Mouse (Mus musculus): ENCODE results near the gene Etl4. TPM values are rescaled to one million over a fixed set of nuclear protein-coding genes. Genes with fewer than 3 reads are reported as not detected.
"Not testable (repeated sequence)": the region's sequence is repeated elsewhere in the genome, so short reads cannot be mapped to it uniquely, and the experiment has no call there.

Etl4 gene
- polyA plus RNA-seq, 1 experiment from 2014 or later: 5.0 TPM

- no peak overlapping the region for H3K9ac ChIP-seq
- no peaks in the 10 kb centered on the region for H3K27me3 ChIP-seq
- H3K4me2 ChIP-seq: no peak overlapping the region
- H3K9me3 ChIP-seq: no peaks in the 10 kb centered on the region
- WGBS: 28% methylated on average over 9 of the region's 9 CpGs
- H3K4me1 ChIP-seq (replicated peaks): peaks cover 2% of the 10 kb centered on the region; the same call in 1 of the 2 replicates
- H3K27ac ChIP-seq (replicated peaks): no peak overlapping the region
- H3K4me3 ChIP-seq: no peak overlapping the region
- ATAC-seq (ENCODE audit: low FRiP score, low read depth): no peak
- H3K36me3 ChIP-seq: no peaks in the 10 kb centered on the region
These were observed 745.2 kb downstream of the Etl4 start for GRCm38 (mm10) chr2:20654598-20655340.

- no peak for ATAC-seq (ENCODE audit: low FRiP score, low read depth)
- Histone ChIP-seq H3K27ac (replicated peaks) (no peak overlapping the region), H3K9me3 (no peaks in the 10 kb centered on the region), H3K9ac (no peak overlapping the region), H3K4me3 (no peak overlapping the region), H3K36me3 (no peaks in the 10 kb centered on the region), H3K27me3 (no peaks in the 10 kb centered on the region), H3K4me2 (no peak overlapping the region), H3K4me1 (replicated peaks) (no peaks in the 10 kb centered on the region)
- WGBS: 4% methylated on average over 2 of the region's 2 CpGs
These were observed 745.7 kb downstream of the Etl4 start for GRCm38 (mm10) chr2:20655341-20655612.

GRCm38 (mm10) chr2:20657856-20658255 is 748.3 kb downstream of the Etl4 start:
- WGBS: 88% methylated on average over 3 of the region's 3 CpGs
- no peak overlapping the region for H3K27ac ChIP-seq (replicated peaks)
- H3K4me2 ChIP-seq: no peak overlapping the region
- no peak overlapping the region for H3K4me3 ChIP-seq
- H3K36me3 ChIP-seq: no peaks in the 10 kb centered on the region
- H3K9me3 ChIP-seq: no peaks in the 10 kb centered on the region
- ATAC-seq (ENCODE audit: low FRiP score, low read depth): no peak
- no peaks in the 10 kb centered on the region for H3K4me1 ChIP-seq (replicated peaks)
- no peak overlapping the region for H3K9ac ChIP-seq
- no peaks in the 10 kb centered on the region for H3K27me3 ChIP-seq

GRCm38 (mm10) chr2:20661841-20662240 is 752.3 kb downstream of the Etl4 start:
- no peaks in the 10 kb centered on the region for H3K9me3 ChIP-seq
- 94% methylated on average over 11 of the region's 11 CpGs for WGBS
- H3K4me1 ChIP-seq (replicated peaks): no peaks in the 10 kb centered on the region
- no peak for ATAC-seq (ENCODE audit: low FRiP score, low read depth)
- H3K27ac ChIP-seq (replicated peaks): no peak overlapping the region
- no peak overlapping the region for H3K4me3 ChIP-seq
- H3K4me2 ChIP-seq: no peak overlapping the region
- no peak overlapping the region for H3K9ac ChIP-seq
- H3K36me3 ChIP-seq: no peaks in the 10 kb centered on the region
- no peaks in the 10 kb centered on the region for H3K27me3 ChIP-seq

- Histone ChIP-seq H3K27ac (replicated peaks) (no peak overlapping the region), H3K4me1 (replicated peaks) (no peaks in the 10 kb centered on the region), H3K4me2 (no peak overlapping the region), H3K4me3 (no peak overlapping the region), H3K9me3 (no peaks in the 10 kb centered on the region), H3K27me3 (no peaks in the 10 kb centered on the region), H3K36me3 (no peaks in the 10 kb centered on the region), H3K9ac (no peak overlapping the region)
- ATAC-seq (ENCODE audit: low FRiP score, low read depth): no peak
- 90% methylated on average over 3 of the region's 3 CpGs for WGBS
These were observed 753.1 kb downstream of the Etl4 start for GRCm38 (mm10) chr2:20662696-20663095.

GRCm38 (mm10) chr2:20665309-20665971 is 755.9 kb downstream of the Etl4 start:
- WGBS: 23% methylated on average over 5 of the region's 5 CpGs

GRCm38 (mm10) chr2:20666051-20666478 is 756.5 kb downstream of the Etl4 start:
- Histone ChIP-seq H3K9ac (no peak overlapping the region), H3K27ac (replicated peaks) (no peak overlapping the region), H3K4me1 (replicated peaks) (no peaks in the 10 kb centered on the region), H3K4me3 (no peak overlapping the region), H3K4me2 (no peak overlapping the region), H3K9me3 (no peaks in the 10 kb centered on the region), H3K27me3 (no peaks in the 10 kb centered on the region), H3K36me3 (no peaks in the 10 kb centered on the region)
- WGBS: 47% methylated on average over 2 of the region's 2 CpGs
- no peak for ATAC-seq (ENCODE audit: low FRiP score, low read depth)

More at GRCm38 (mm10) chr2:20665309-20665971, 755.9 kb downstream of the Etl4 start:
- H3K4me2 ChIP-seq: no peak overlapping the region
- H3K27ac ChIP-seq (replicated peaks): no peak overlapping the region
- no peaks in the 10 kb centered on the region for H3K4me1 ChIP-seq (replicated peaks)
- no peak overlapping the region for H3K4me3 ChIP-seq
- no peaks in the 10 kb centered on the region for H3K9me3 ChIP-seq
- H3K36me3 ChIP-seq: no peaks in the 10 kb centered on the region
- H3K9ac ChIP-seq: no peak overlapping the region
- no peak for ATAC-seq (ENCODE audit: low FRiP score, low read depth)
- H3K27me3 ChIP-seq: no peaks in the 10 kb centered on the region

- Histone ChIP-seq H3K27me3 (no peaks in the 10 kb centered on the region), H3K4me2 (no peak overlapping the region), H3K4me1 (replicated peaks) (no peaks in the 10 kb centered on the region), H3K36me3 (no peaks in the 10 kb centered on the region), H3K9me3 (no peaks in the 10 kb centered on the region), H3K9ac (no peak overlapping the region), H3K4me3 (no peak overlapping the region), H3K27ac (replicated peaks) (no peak overlapping the region)
- ATAC-seq (ENCODE audit: low FRiP score, low read depth): no peak
- WGBS: 91% methylated on average over 3 of the region's 3 CpGs
These were observed 758.3 kb downstream of the Etl4 start for GRCm38 (mm10) chr2:20667876-20668275.

- 87% methylated on average over 12 of the region's 12 CpGs for WGBS
- not testable (repeated sequence) for H3K4me2 ChIP-seq; H3K27ac ChIP-seq (replicated peaks); H3K27me3 ChIP-seq; H3K4me1 ChIP-seq (replicated peaks); H3K9ac ChIP-seq; H3K36me3 ChIP-seq; H3K4me3 ChIP-seq; H3K9me3 ChIP-seq; ATAC-seq (ENCODE audit: low FRiP score, low read depth)
These were observed 758.9 kb downstream of the Etl4 start for GRCm38 (mm10) chr2:20668276-20669030.

GRCm38 (mm10) chr2:20669367-20669766 is 759.8 kb downstream of the Etl4 start:
- ATAC-seq (ENCODE audit: low FRiP score, low read depth): no peak
- H3K9ac ChIP-seq: no peak overlapping the region
- no peaks in the 10 kb centered on the region for H3K4me1 ChIP-seq (replicated peaks)
- H3K4me2 ChIP-seq: no peak overlapping the region
- H3K9me3 ChIP-seq: no peaks in the 10 kb centered on the region
- no peak overlapping the region for H3K27ac ChIP-seq (replicated peaks)
- H3K36me3 ChIP-seq: no peaks in the 10 kb centered on the region
- no peaks in the 10 kb centered on the region for H3K27me3 ChIP-seq
- no peak overlapping the region for H3K4me3 ChIP-seq
- 65% methylated on average over 4 of the region's 4 CpGs for WGBS

GRCm38 (mm10) chr2:20671546-20672255 is 762.1 kb downstream of the Etl4 start:
- no peaks in the 10 kb centered on the region for H3K27me3 ChIP-seq
- no peaks in the 10 kb centered on the region for H3K36me3 ChIP-seq
- no peak overlapping the region for H3K4me3 ChIP-seq
- no peaks in the 10 kb centered on the region for H3K9me3 ChIP-seq
- no peaks in the 10 kb centered on the region for H3K4me1 ChIP-seq (replicated peaks)
- H3K27ac ChIP-seq (replicated peaks): no peak overlapping the region
- ATAC-seq (ENCODE audit: low FRiP score, low read depth): no peak
- no peak overlapping the region for H3K4me2 ChIP-seq
- WGBS: 65% methylated on average over 13 of the region's 13 CpGs
- H3K9ac ChIP-seq: no peak overlapping the region

- WGBS: 94% methylated on average over 7 of the region's 7 CpGs
- ATAC-seq (ENCODE audit: low FRiP score, low read depth): no peak
- H3K4me2 ChIP-seq: no peak overlapping the region
These were observed 762.7 kb downstream of the Etl4 start for GRCm38 (mm10) chr2:20672281-20672680.

More at GRCm38 (mm10) chr2:20672281-20672680, 762.7 kb downstream of the Etl4 start:
- Histone ChIP-seq H3K9me3 (no peaks in the 10 kb centered on the region), H3K27ac (replicated peaks) (no peak overlapping the region), H3K36me3 (no peaks in the 10 kb centered on the region), H3K27me3 (no peaks in the 10 kb centered on the region), H3K4me3 (no peak overlapping the region), H3K4me1 (replicated peaks) (no peaks in the 10 kb centered on the region), H3K9ac (no peak overlapping the region)
